Mouse (Mus musculus): Measurements from ENCODE around the gene Olfr502.
"Not testable (repeated sequence)": the region's sequence is repeated elsewhere in the genome, so short reads cannot be mapped to it uniquely, and the experiment has no call there.

Gene Olfr502

GRCm38 (mm10) chr7:108524965-108525364 lies at the start of gene Olfr502:
Gene Olfr502, minus strand, starts transcription at chr7:108525065.
- in situ Hi-C loops (cut with MboI; ENCODE audit: low pct_unique_long_range_greater_than_20kb in 1 of 2, low sequenced_read_pairs in 2 of 2, unreplicated experiment in 1 of 2): no loop called here

GRCm38 (mm10) chr7:108565693-108566092 lies 40.8 kb upstream of the Olfr502 start, which contains the start of gene Olfr504:
Gene Olfr504, minus strand, starts transcription at chr7:108565793.
- in situ Hi-C loops (cut with MboI; ENCODE audit: low pct_unique_long_range_greater_than_20kb in 1 of 2, low sequenced_read_pairs in 2 of 2, unreplicated experiment in 1 of 2): no loop called here

DNA sequence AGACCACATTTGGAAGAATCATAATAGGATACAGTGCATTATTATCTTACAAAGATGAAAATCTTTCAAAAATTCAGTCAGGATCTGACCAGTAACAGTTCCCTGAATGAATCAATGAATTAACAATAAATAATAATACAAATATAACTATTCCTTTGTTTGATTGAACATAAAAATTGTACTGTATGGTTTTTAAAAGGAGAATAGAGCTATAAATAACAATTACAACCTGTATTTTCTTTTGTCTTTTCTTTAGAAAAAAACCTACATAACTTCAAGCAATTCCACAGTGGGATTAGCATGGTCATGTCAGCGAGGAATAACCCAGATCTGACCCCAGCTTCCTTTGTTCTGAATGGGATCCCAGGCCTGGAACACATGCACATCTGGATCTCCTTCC lies 19.4 kb upstream of the Olfr502 start, which contains the start of gene Olfr503:
Gene Olfr503 (plus strand): TSS at position 301 of the 400 bp plus-strand sequence.
- in situ Hi-C loops (cut with MboI; ENCODE audit: low pct_unique_long_range_greater_than_20kb in 1 of 2, low sequenced_read_pairs in 2 of 2, unreplicated experiment in 1 of 2): not testable (repeated sequence)

DNA sequence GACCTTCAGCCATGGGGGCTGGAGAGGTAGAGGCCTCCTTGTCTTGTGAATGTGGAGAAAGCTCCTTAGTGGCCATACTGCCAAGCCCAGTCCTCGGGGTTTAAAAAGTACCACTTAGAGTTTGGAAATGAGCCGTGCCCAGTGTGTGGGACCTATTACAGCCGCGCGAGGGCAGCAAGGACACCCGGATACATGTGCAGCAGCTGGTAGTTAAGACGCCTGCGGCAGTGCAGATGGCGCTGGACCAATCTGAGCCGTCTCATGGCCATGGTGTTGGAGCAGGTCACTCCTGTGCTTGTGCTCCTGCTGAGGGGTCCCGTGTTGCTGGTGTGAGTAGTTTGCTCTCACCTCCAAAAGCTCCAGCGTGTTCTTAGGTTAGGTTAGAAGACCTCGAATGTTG lies 17.6 kb upstream of the Olfr502 start:
- in situ Hi-C loops (cut with MboI; ENCODE audit: low pct_unique_long_range_greater_than_20kb in 1 of 2, low sequenced_read_pairs in 2 of 2, unreplicated experiment in 1 of 2): no loop called here

Measured in mouse embryonic stem cell (cell line).